In the genomic region with DNA sequence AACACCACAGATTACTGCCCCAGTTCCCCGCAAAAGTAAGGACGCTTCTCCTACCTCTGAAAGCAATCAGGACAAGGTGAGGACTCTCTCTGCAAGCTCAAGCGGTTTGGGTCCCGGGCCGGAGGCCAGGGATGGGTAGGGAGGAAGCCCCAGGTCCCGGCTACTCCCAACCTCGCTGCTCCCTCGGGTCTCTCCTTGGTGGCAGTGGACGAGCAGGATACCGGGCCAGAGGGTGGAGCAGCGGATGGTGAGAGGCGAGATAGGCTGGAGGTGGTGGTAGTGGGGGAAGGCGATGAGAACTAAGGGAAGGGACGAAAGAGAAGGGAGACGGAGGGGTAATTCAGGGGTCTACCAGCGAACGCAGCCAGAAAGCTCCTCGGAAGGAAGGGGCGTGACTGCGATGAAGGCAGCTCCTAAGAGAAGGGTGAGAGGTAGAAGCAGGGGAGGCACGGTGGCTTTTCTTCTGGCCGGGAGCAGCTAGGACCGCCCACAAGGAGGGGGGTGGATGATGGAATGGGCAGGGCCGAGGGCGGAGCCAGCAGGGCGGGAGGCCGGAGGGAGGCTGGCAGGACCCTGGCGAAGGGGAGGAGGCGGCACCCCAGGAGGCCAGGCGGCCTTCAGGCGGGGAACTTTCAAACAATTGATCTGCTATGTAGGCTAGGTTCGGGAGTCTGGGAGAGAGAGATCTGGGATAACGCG, we compare ENCODE assay signal across 8 mouse cellular contexts. TPM values are rescaled to one million over a fixed set of nuclear protein-coding genes. Genes with fewer than 3 reads are reported as not detected.
A peak's percentile ranks its signal among the peaks of the same experiment; 100 is the strongest.
DNase-seq lines count a peak whose midpoint lies in the region; ATAC-seq lines count a peak whose summit lies in the region.

Gene Amot (minus strand): TSS at position 465 of the 699 bp plus-strand sequence.

- H3K4me1 ChIP-seq in hindbrain, embryonic 15.5 days (replicated peaks) = no peaks in the 10 kb centered on the region

- H3K27me3 ChIP-seq in hindbrain, embryonic 15.5 days = no peaks in the 10 kb centered on the region

- H3K4me2 ChIP-seq in hindbrain, embryonic 15.5 days = peak within 1 kb of the TSS; percentile 74

- ATAC-seq in activated CD4-positive, CD25-positive, alpha-beta regulatory T cell, adult 4 months = peak; percentile 80
- peak; percentile 94 for ATAC-seq in hindbrain, embryonic 15.5 days (ENCODE audit: low FRiP score, low read depth)
- ATAC-seq in megakaryocyte, adult 5-6 weeks (ENCODE audit: poor library complexity, severe bottlenecking) = peak; percentile 89

- peak within 1 kb of the TSS; percentile 51; the same call in 1 of the 2 replicates for H3K27ac ChIP-seq in hindbrain, embryonic 15.5 days (replicated peaks)

- peak within 1 kb of the TSS; percentile 57 for H3K4me3 ChIP-seq in hindbrain, embryonic 15.5 days

- 21% methylated on average over 34 of the region's 34 CpGs for WGBS in hindbrain, embryonic 15.5 days

- no peaks in the 10 kb centered on the region for H3K9me3 ChIP-seq in hindbrain, embryonic 15.5 days

- peak; percentile 36 to 64 for DNase-seq in cerebellum, postnatal 4 days (ENCODE audit: low spot score in 2 of 2)
- peak; percentile 84 for DNase-seq in gastrocnemius, adult 18-20 months (ENCODE audit: low spot score)
- peak; percentile 37 to 73 for DNase-seq in left cerebral cortex, adult 8-10 months (ENCODE audit: low spot score in 2 of 2)
- DNase-seq in right cerebral cortex, adult 2 months (ENCODE audit: low spot score in 2 of 2) = peak; percentile 67 to 69
- DNase-seq in urinary bladder, postnatal 10 days (ENCODE audit: low spot score) = peak; percentile 18

- no peaks in the 10 kb centered on the region for H3K36me3 ChIP-seq in hindbrain, embryonic 15.5 days

- H3K9ac ChIP-seq in hindbrain, embryonic 15.5 days = peak within 1 kb of the TSS; percentile 30

RNA-seq across cellular contexts. Expression of gene Amot, which starts in this region (rescaled TPM):
- polyA plus RNA-seq in activated CD4-positive, CD25-positive, alpha-beta regulatory T cell, adult 4 months (2017; shearing (Covaris generic)) = under 1 TPM in 1 of 2 experiments, not detected in 1; 0.14 TPM
- 100 to 1,000 TPM in 1 of 2 experiments, 10 to 100 TPM in 1; 96.6 to 109 TPM for total RNA-seq in gastrocnemius, adult 18-20 months (2021)
- polyA plus RNA-seq in hindbrain, embryonic 15.5 days (2015; fragmentation: Nextera tagmentation; extraction: Ambion mirVana) = 10.7 and 11.3 TPM in 2 replicates
- 10 to 100 TPM; 18.4 to 23.4 (median 21.4) TPM for total RNA-seq in left cerebral cortex, adult 8-10 months (2022)
- total RNA-seq in megakaryocyte, adult 5-6 weeks (2015) = 1.9 and 3.7 TPM in 2 replicates
- total RNA-seq in megakaryocyte, adult 5-6 weeks (2017) = 3.6 and 4.6 TPM in 2 replicates

Comparison
In these comparisons a context has a peak if more than half of its experiments do, and no peak if none do; other contexts are left out.
1. Peak in every context shown above with its lines: DNase-seq, ATAC-seq, H3K4me3 ChIP-seq and H3K27ac ChIP-seq.
2. RNA of gene Amot (polyA plus RNA-seq): 10.7 to 11.3 TPM in hindbrain, embryonic 15.5 days; 0.14 TPM in activated CD4-positive, CD25-positive, alpha-beta regulatory T cell, adult 4 months; every median in the first group is over 10 times any median in the second.
3. Peak in ATAC-seq in activated CD4-positive, CD25-positive, alpha-beta regulatory T cell, adult 4 months; RNA of the gene not detected or under 1 TPM.
4. DNase-seq: peak in every context shown above with its lines; median percentile 84 in gastrocnemius, adult 18-20 months; 68 in right cerebral cortex, adult 2 months; 55 in left cerebral cortex, adult 8-10 months; 50 in cerebellum, postnatal 4 days; 18 in urinary bladder, postnatal 10 days.